Mouse (Mus musculus) embryonic facial prominence, embryonic 14.5 days (tissue): ENCODE results near the gene Amotl1. TPM values are rescaled to one million over a fixed set of nuclear protein-coding genes. Genes with fewer than 3 reads are reported as not detected.
A peak's percentile ranks its signal among the peaks of the same experiment; 100 is the strongest.

Experiments used
- ATAC-seq: fragments of 200-750 bp; cut with Nextera tagmentation; 2 replicates; pipeline ENCODE4 v1.8.0; 2017; ENCODE audit warnings: low read depth, moderate number of reproducible peaks, moderate TSS enrichment
- DNase-seq: peaks from one replicate; pipeline ENCODE4 v3.0.0-alpha.2; 2015; ENCODE audit warnings: low spot score
- H3K27ac ChIP-seq: fragments of 300-500 bp; sonication (generic); replicated peaks from 2 replicates; pipeline ENCODE4 v1.5.1; 2014; ENCODE audit warnings: low read depth, mild to moderate bottlenecking, low read length, moderate library complexity
- H3K27me3 ChIP-seq: fragments of 300-500 bp; sonication (generic); replicated peaks from 2 replicates; pipeline ENCODE4 v1.6.1; 2014; ENCODE audit warnings: low read length; ENCODE audit not compliant: control insufficient read depth, insufficient read depth
- H3K36me3 ChIP-seq: fragments of 300-500 bp; sonication (generic); 2 replicates; pipeline ENCODE4 v1.6.1; 2014; ENCODE audit warnings: low read length, mixed read lengths; ENCODE audit not compliant: control insufficient read depth, insufficient read depth
- H3K4me1 ChIP-seq: fragments of 300-500 bp; sonication (generic); 2 replicates; pipeline ENCODE4 v1.6.1; 2014; ENCODE audit warnings: antibody characterized with exemption, low read length; ENCODE audit not compliant: control insufficient read depth, insufficient read depth
- H3K4me2 ChIP-seq: fragments of 300-500 bp; sonication (generic); 2 replicates; pipeline ENCODE4 v1.6.1; 2014; ENCODE audit warnings: low read depth, mild to moderate bottlenecking, low read length, moderate library complexity, mixed read lengths
- H3K4me3 ChIP-seq: fragments of 300-500 bp; sonication (generic); 2 replicates; pipeline ENCODE4 v1.5.1; 2014; ENCODE audit warnings: low read depth, mild to moderate bottlenecking, low read length
- H3K9ac ChIP-seq: fragments of 300-500 bp; sonication (generic); 2 replicates; pipeline ENCODE4 v1.6.1; 2014; ENCODE audit warnings: low read depth, mild to moderate bottlenecking, low read length, moderate library complexity, mixed read lengths
- H3K9me3 ChIP-seq: fragments of 300-500 bp; sonication (generic); 2 replicates; pipeline ENCODE4 v1.6.1; 2016; ENCODE audit warnings: low read length; ENCODE audit not compliant: control insufficient read depth
- WGBS: fragments of 180-500 bp; shearing (Covaris S2); extraction: QIAGEN DNeasy Blood & Tissue Kit; methylation state at CpG from one replicate; pipeline ENCODE4 v1.1.7; 2014; 5-methylcytosine and 5-hydroxymethylcytosine counted together
- polyA plus RNA-seq: library from polyadenylated mRNA; unstranded; fragments of >200 nt; fragmentation: Nextera tagmentation; extraction: Ambion mirVana; gene quantifications from 2 replicates; pipeline ENCODE4 v1.2.1, GENCODE M21; 2014

The Amotl1 gene
- polyA plus RNA-seq, 1 experiment from 2014 or later, result 49.1 TPM

- Histone ChIP-seq H3K9ac (no peak overlapping the region), H3K27me3 (no peaks in the 10 kb centered on the region), H3K4me1 (no peaks in the 10 kb centered on the region), H3K4me2 (no peak overlapping the region), H3K27ac (no peak overlapping the region), H3K9me3 (no peaks in the 10 kb centered on the region), H3K4me3 (no peak overlapping the region), H3K36me3 (peaks cover 98% of the 10 kb centered on the region)
- peak; percentile 30; the same call in 1 of the 2 replicates for ATAC-seq
- WGBS, result 60% methylated on average over 2 of the region's 2 CpGs
- DNase-seq, result peak; percentile 48
Measured at GRCm38 (mm10) chr9:14568487-14568886, 76.4 kb downstream of the Amotl1 start.

- no peak overlapping the region for H3K9ac ChIP-seq
- H3K4me2 ChIP-seq, result no peak overlapping the region
- H3K4me1 ChIP-seq, result no peaks in the 10 kb centered on the region
- no peak overlapping the region for H3K27ac ChIP-seq
- no peak for DNase-seq
- ATAC-seq, result no peak
- peaks cover 99% of the 10 kb centered on the region for H3K36me3 ChIP-seq
- 84% methylated on average over 3 of the region's 3 CpGs for WGBS
- H3K27me3 ChIP-seq, result no peaks in the 10 kb centered on the region
- H3K4me3 ChIP-seq, result no peak overlapping the region
- no peaks in the 10 kb centered on the region for H3K9me3 ChIP-seq
Measured at GRCm38 (mm10) chr9:14564486-14564885, 80.4 kb downstream of the Amotl1 start.

GRCm38 (mm10) chr9:14563351-14563750 is 81.5 kb downstream of the Amotl1 start:
- H3K27ac ChIP-seq, result no peak overlapping the region
- no peak overlapping the region for H3K4me2 ChIP-seq
- DNase-seq, result no peak
- WGBS, result 89% methylated on average over 7 of the region's 7 CpGs
- no peak overlapping the region for H3K4me3 ChIP-seq
- H3K9ac ChIP-seq, result no peak overlapping the region
- no peaks in the 10 kb centered on the region for H3K27me3 ChIP-seq
- no peaks in the 10 kb centered on the region for H3K4me1 ChIP-seq
- no peaks in the 10 kb centered on the region for H3K9me3 ChIP-seq
- H3K36me3 ChIP-seq, result peaks cover 96% of the 10 kb centered on the region
- no peak for ATAC-seq

GRCm38 (mm10) chr9:14560545-14560944 is 84.3 kb downstream of the Amotl1 start:
- Histone ChIP-seq H3K4me3 (no peak overlapping the region), H3K9ac (no peak overlapping the region), H3K4me1 (no peaks in the 10 kb centered on the region), H3K27me3 (no peaks in the 10 kb centered on the region), H3K27ac (no peak overlapping the region), H3K4me2 (no peak overlapping the region), H3K36me3 (peaks cover 95% of the 10 kb centered on the region), H3K9me3 (no peaks in the 10 kb centered on the region)
- ATAC-seq (no peak), DNase-seq (no peak)
- WGBS, result 80% methylated on average over 4 of the region's 4 CpGs

GRCm38 (mm10) chr9:14559996-14560395 is 84.9 kb downstream of the Amotl1 start:
- Histone ChIP-seq H3K36me3 (peaks cover 95% of the 10 kb centered on the region), H3K4me1 (no peaks in the 10 kb centered on the region), H3K4me2 (no peak overlapping the region), H3K9me3 (no peaks in the 10 kb centered on the region), H3K9ac (no peak overlapping the region), H3K27ac (no peak overlapping the region), H3K27me3 (no peaks in the 10 kb centered on the region), H3K4me3 (no peak overlapping the region)
- no peak for DNase-seq
- no peak for ATAC-seq
- 88% methylated on average over 9 of the region's 9 CpGs for WGBS

- WGBS, result 72% methylated on average over 10 of the region's 10 CpGs
- ATAC-seq, result peak; percentile 90
Measured at GRCm38 (mm10) chr9:14559430-14559829, 85.4 kb downstream of the Amotl1 start.

GRCm38 (mm10) chr9:14558332-14558731 is 86.5 kb downstream of the Amotl1 start:
- 93% methylated on average over 10 of the region's 10 CpGs for WGBS
- ATAC-seq (no peak), DNase-seq (no peak)
- H3K36me3 ChIP-seq, result peaks cover 95% of the 10 kb centered on the region
- H3K9me3 ChIP-seq, result no peaks in the 10 kb centered on the region
- H3K9ac ChIP-seq, result no peak overlapping the region
- H3K4me1 ChIP-seq, result no peaks in the 10 kb centered on the region
- no peak overlapping the region for H3K4me2 ChIP-seq
- no peaks in the 10 kb centered on the region for H3K27me3 ChIP-seq
- H3K4me3 ChIP-seq, result no peak overlapping the region
- no peak overlapping the region for H3K27ac ChIP-seq

More at GRCm38 (mm10) chr9:14559430-14559829, 85.4 kb downstream of the Amotl1 start:
- Histone ChIP-seq H3K4me2 (no peak overlapping the region), H3K9me3 (no peaks in the 10 kb centered on the region), H3K27ac (no peak overlapping the region), H3K9ac (no peak overlapping the region), H3K4me3 (no peak overlapping the region), H3K36me3 (peaks cover 95% of the 10 kb centered on the region), H3K4me1 (no peaks in the 10 kb centered on the region), H3K27me3 (no peaks in the 10 kb centered on the region)
- peak; percentile 82 for DNase-seq

- Histone ChIP-seq H3K27ac (0 out of 2 replicates have a peak overlapping the region, but pooled peaks have one; percentile 36), H3K9ac (no peak overlapping the region), H3K36me3 (peaks cover 94% of the 10 kb centered on the region), H3K4me3 (no peak overlapping the region), H3K4me1 (no peaks in the 10 kb centered on the region), H3K4me2 (no peak overlapping the region), H3K9me3 (no peaks in the 10 kb centered on the region), H3K27me3 (no peaks in the 10 kb centered on the region)
- no peak for ATAC-seq
- DNase-seq, result no peak
- WGBS, result 59% methylated on average over 11 of the region's 11 CpGs
Measured at GRCm38 (mm10) chr9:14548366-14548761, 96.5 kb downstream of the Amotl1 start.

- Histone ChIP-seq H3K36me3 (peaks cover 95% of the 10 kb centered on the region), H3K4me3 (no peak overlapping the region), H3K4me2 (no peak overlapping the region), H3K9ac (no peak overlapping the region), H3K27ac (no peak overlapping the region), H3K4me1 (no peaks in the 10 kb centered on the region), H3K27me3 (no peaks in the 10 kb centered on the region), H3K9me3 (no peaks in the 10 kb centered on the region)
- 46% methylated on average over 12 of the region's 12 CpGs for WGBS
- peak; percentile 45 for ATAC-seq
- peak; percentile 69 for DNase-seq
Measured at GRCm38 (mm10) chr9:14547584-14548365, 97.1 kb downstream of the Amotl1 start.
